Mouse (Mus musculus): Measurements from ENCODE around the gene Wwox.

- TF ChIP-seq POLR2A (IDR thresholded peaks at IDR 0.05; ENCODE audit: borderline replicate concordance, control insufficient read depth, low read depth, low read length) (no peak), CTCF (IDR thresholded peaks at IDR 0.05; ENCODE audit: control insufficient read depth, insufficient read depth, low read length) (no peak)
Measured at GRCm38 (mm10) chr8:115400013-115400720, 960.7 kb downstream of the Wwox start.
